Mouse (Mus musculus) fibroblast of lung, adult 2 months (primary cell): Measurements from ENCODE around the gene Kif3a.

Experiments
- DNase-seq: peaks from one replicate; pipeline ENCODE4 v3.0.0-alpha.2; 2011; ENCODE audit warnings: low read depth

The Kif3a gene

GRCm38 (mm10) chr11:53567224-53568014 lies at the start of gene Kif3a:
Gene Kif3a (plus strand): TSS chr11:53567379.
- peak; percentile 89 for DNase-seq

- DNase-seq, result no peak
These were observed 48.4 kb upstream of the Kif3a start for GRCm38 (mm10) chr11:53518759-53519158.

GRCm38 (mm10) chr11:53519207-53520121 lies 47.7 kb upstream of the Kif3a start, which contains the start of gene Sept8:
Gene Sept8 (plus strand): TSS chr11:53519257.
- no peak for DNase-seq

GRCm38 (mm10) chr11:53520122-53520978 lies 46.8 kb upstream of the Kif3a start:
- peak; percentile 61 for DNase-seq

- DNase-seq, result no peak
These were observed 45.9 kb upstream of the Kif3a start for GRCm38 (mm10) chr11:53521120-53521820.

- DNase-seq, result no peak
These were observed 45.4 kb upstream of the Kif3a start for GRCm38 (mm10) chr11:53521821-53522131.

- DNase-seq, result no peak
These were observed 44.8 kb upstream of the Kif3a start for GRCm38 (mm10) chr11:53522362-53522761.

- DNase-seq, result no peak
These were observed 44.2 kb upstream of the Kif3a start for GRCm38 (mm10) chr11:53522930-53523329.

- DNase-seq, result no peak
These were observed 43.4 kb upstream of the Kif3a start for GRCm38 (mm10) chr11:53523545-53524405.

- no peak for DNase-seq
These were observed 42.3 kb upstream of the Kif3a start for GRCm38 (mm10) chr11:53524905-53525304.

GRCm38 (mm10) chr11:53525461-53525860 lies 41.7 kb upstream of the Kif3a start:
- DNase-seq, result no peak

GRCm38 (mm10) chr11:53528397-53529252 lies 38.6 kb upstream of the Kif3a start:
- no peak for DNase-seq

GRCm38 (mm10) chr11:53529253-53529557 lies 38.0 kb upstream of the Kif3a start:
- DNase-seq, result peak; percentile 74

GRCm38 (mm10) chr11:53530001-53530400 lies 37.2 kb upstream of the Kif3a start:
- DNase-seq, result no peak

GRCm38 (mm10) chr11:53531578-53532230 lies 35.5 kb upstream of the Kif3a start:
- DNase-seq, result no peak

GRCm38 (mm10) chr11:53532231-53532620 lies 35.0 kb upstream of the Kif3a start:
- DNase-seq, result no peak

- no peak for DNase-seq
These were observed 28.1 kb upstream of the Kif3a start for GRCm38 (mm10) chr11:53539002-53539491.

- DNase-seq, result no peak
These were observed 26.8 kb upstream of the Kif3a start for GRCm38 (mm10) chr11:53540394-53540793.

GRCm38 (mm10) chr11:53541222-53541621 lies 26.0 kb upstream of the Kif3a start:
- DNase-seq, result no peak
